Mouse (Mus musculus) adrenal gland, adult 18-20 months (tissue): Measurements from ENCODE around the gene Safb. TPM values are rescaled to one million over a fixed set of nuclear protein-coding genes. Genes with fewer than 3 reads are reported as not detected.

Source experiments
- DNase-seq, 2 experiments: peaks; one replicate each; pipeline ENCODE4 v3.0.0; 2021 to 2022; ENCODE audit warnings: low spot score in 2 of 2
- total RNA-seq, 2 experiments: library from RNA; stranded (reverse); gene quantifications; 1 replicate in 1 of 2; 2 replicates in 1 of 2; pipeline ENCODE4 v1.2.3; 2021

Gene Safb
- total RNA-seq, 2 experiments from 2014 or later: 108 to 136 TPM

DNA sequence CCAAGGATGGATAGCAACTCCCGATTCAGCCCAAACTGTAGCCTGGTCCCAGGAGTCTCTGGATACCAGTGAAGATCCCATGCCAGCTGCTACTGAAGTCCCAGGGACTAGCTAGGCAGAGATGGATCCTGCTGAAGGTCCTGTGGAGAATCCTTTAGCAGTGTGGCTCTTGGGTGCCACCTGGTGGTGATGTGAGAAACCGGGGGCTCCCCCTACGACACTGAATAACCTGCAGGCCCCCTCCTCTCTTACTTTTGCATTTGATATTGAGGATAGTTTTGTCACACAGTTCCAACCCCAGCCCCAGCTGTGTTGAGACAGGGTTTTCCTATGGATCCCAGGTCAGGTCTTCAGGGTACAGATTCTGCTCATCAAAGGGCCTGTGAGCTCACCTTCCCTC lies 26.2 kb upstream of the Safb start:
- DNase-seq: peak; percentile 70 to 71

GRCm38 (mm10) chr17:56559386-56559785 lies 25.2 kb upstream of the Safb start:
- DNase-seq: no peak

DNA sequence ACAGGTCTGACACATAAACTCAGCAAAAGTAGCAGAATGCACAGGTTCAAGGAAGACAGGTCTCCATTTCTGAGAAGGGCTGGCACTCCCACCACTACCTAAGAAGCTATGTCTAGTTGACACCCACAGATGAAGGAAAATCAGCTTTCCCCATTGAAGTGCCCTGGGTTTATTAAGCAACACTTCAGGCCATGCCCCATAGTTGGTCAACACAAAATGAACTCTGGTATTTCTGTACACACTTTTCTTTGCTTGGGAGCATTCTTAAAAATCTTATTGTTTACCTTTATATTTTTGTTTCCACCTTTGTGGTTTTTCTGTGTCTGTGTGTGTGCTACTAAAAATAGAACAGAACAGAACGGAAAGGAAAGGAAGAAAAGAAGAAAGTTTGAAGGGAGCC lies 24.5 kb upstream of the Safb start:
- no peak for DNase-seq

GRCm38 (mm10) chr17:56561866-56562265 lies 22.8 kb upstream of the Safb start:
- no peak for DNase-seq

DNA sequence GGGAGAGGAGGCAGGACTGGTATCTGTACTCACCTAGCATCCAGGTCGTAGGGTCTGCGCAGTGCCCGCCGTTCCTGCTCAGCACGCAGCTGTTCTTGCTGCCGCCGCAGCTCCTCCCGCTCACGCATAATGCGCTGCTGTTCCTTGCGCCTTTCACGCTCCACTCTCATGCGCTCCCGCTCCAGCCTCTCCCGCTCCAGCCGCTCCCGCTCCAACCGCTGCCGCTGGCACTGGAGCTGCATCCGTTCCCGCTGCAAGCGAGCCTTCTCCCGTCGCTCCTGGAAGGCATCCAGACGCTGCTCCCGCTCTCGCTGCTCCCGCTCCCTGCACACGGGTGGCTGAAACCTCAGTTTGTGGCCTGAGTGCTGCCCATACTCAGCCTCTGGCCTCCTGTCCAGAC lies 18.3 kb upstream of the Safb start:
- DNase-seq: no peak

GRCm38 (mm10) chr17:56566918-56567317 lies 17.7 kb upstream of the Safb start:
- no peak for DNase-seq

- no peak for DNase-seq
These were observed 17.3 kb upstream of the Safb start for GRCm38 (mm10) chr17:56567370-56567769.

DNA sequence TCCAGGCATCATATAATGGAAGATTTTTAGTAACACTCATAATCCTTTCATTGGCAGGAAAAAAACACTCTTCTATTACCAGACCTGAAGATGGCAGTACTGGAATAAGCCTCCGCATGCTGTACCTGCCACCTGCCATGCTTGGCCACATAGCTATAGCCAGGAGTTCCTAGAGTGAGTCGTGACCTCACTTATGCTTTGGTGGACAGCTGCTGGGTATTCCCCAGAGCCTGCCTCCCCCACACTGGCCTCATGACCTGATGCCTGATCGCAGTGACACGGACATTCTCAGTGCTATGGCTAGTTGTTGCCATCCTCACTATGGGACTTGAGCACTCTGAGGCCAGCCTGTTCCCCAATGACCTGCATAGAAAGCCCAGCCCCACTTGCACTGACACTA lies 14.3 kb upstream of the Safb start:
- DNase-seq: no peak

- DNase-seq: no peak
These were observed 12.5 kb upstream of the Safb start for GRCm38 (mm10) chr17:56572154-56572553.

DNA sequence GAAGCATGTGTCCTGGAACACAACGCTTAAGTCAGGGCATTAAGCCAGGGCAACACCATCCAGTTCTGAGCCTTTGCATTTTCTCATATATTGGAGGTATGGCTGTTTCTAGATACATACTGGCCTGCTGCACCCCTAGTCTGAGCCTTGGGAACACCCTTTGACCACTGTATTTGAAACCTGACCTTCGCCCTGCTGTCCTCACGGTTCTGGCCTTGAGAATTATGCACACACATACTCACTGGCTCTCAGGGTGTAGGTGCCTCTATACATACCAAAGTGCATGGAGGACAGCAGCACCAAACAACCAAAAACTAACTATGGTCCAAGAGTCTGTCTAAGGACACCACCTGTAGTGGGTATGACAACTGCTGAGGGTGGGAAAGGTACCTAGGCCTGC lies 11.7 kb upstream of the Safb start:
- no peak for DNase-seq

- DNase-seq: no peak
These were observed 1.6 kb upstream of the Safb start for GRCm38 (mm10) chr17:56583071-56583470.

DNA sequence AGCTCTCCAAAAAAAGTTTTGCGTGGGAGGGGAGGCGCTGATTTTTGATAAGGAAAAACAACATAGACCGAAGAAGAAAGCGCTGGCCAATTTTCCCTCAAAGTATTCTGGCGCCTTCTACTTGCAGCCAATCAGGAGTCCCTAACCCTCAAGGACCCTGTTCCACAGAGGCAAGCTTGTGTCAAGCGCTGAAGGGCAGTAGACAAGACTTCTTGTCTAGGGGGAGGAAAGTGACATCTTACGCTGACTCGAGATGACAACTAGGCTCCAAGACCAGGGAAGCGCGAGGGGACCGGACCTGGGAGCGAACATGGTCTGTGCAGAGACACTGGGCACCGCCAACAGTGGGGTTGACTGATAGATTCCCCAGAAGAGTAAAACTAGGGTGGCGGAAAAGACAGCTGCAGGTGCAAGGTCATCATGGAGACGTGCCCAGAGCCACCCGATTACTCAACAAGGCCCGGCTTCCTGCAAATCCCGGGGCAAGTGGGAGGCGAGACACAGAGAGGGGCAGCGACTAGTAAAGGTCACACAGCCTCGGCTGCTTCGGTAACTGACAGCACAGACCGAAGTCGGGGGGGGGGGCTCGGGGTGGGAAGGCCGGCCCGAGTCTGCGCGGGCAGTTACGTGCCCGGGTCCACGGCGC lies 891 bp upstream of the Safb start:
- peak; percentile 40 to 46 for DNase-seq

- DNase-seq: peak; percentile 57 to 61
These were observed 671 bp downstream of the Safb start for GRCm38 (mm10) chr17:56585171-56585821.

DNA sequence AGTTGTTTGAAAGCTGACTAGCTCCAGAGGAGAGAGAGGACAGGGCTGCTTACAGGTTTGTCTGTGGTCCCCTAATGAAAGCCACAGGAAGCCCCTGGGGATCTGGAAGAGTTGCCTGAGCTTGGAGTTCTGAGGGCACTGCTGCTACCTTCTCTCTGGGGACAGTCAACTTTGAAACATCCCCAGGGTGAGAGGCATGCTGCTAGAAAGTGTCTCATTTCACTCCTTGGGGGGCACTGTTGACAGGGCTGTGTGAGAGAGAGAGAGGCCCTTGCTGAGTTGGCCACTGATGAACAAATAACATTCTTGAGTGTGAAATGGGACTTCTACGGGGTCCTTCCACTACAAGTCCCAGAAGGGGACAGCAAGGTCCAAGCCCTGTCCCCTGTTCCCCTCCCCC lies 3.1 kb downstream of the Safb start:
- DNase-seq: no peak

- no peak for DNase-seq
These were observed 4.3 kb downstream of the Safb start for GRCm38 (mm10) chr17:56588921-56589320.

DNA sequence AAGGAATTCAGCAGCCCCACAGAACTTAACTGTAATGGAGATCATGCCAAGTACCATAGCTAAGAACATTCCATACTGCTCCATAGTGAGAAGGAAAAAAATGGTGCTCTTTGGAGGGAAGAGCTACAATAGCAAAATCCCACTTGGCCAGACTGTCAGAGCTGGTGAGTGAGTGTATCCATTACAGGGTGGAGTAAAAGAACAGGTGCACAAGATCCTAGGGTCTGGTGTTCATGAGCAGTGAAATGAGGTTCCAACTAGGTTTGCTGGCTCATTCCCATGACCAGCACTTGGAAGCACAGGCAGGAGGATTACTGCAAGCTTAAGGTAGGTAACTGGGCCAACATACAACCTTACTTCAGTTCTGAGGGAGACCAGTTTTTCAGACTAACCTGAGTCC lies 7.9 kb downstream of the Safb start:
- DNase-seq: no peak

GRCm38 (mm10) chr17:56593527-56594271 lies 9.1 kb downstream of the Safb start:
- no peak for DNase-seq

DNA sequence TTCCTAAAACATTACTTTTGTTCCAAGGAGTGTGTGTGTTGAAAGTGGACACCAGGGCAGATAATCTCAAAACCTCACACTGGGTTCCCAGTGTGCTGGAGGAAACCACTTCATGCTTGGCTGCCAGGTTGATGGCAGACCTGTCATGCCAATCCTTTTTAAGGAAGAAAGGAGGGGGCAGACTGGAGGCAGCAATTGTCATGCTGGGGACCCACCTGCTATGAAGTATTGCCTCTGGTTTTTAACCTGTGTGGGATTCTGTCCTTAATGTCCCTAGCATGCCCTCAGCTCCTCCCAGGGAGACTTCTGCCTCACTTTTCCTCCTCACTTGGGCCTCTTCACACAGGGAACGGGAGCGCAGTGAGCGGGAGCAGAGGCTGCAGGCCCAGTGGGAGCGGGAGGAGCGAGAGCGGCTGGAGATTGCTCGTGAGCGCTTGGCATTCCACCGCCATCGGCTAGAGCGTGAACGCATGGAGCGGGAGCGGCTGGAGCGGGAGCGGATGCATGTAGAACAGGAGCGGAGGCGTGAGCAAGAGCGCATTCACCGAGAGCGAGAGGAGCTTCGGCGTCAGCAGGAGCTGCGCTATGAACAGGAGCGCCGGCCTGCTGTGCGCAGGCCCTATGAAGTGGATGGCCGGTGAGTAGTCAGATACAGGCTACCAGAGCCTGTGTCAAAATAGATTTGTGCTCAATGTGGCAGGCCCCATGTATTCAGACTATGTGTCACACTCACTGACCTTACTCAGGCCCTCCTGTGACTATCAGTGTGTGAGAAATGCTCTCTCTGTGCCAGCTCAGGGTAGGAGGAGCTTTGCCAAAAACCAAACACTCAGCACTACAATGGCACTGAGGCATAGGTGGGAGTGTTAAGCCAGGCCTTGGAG lies 18.8 kb downstream of the Safb start:
- DNase-seq: no peak

- no peak for DNase-seq
These were observed 19.4 kb downstream of the Safb start for GRCm38 (mm10) chr17:56604070-56604380.

GRCm38 (mm10) chr17:56604422-56604821 lies 19.8 kb downstream of the Safb start:
- no peak for DNase-seq

GRCm38 (mm10) chr17:56605431-56605830 lies 20.8 kb downstream of the Safb start:
- no peak for DNase-seq
